Mouse (Mus musculus) spleen, postnatal 14 days (tissue): ENCODE measurements around the gene Zc3h4.
"Not testable (repeated sequence)": the region's sequence is repeated elsewhere in the genome, so short reads cannot be mapped to it uniquely, and the experiment has no call there.

ENCODE experiments used
- DNase-seq, 2 experiments: peaks; one replicate each; pipeline ENCODE4 v3.0.0; 2021 to 2022; ENCODE audit warnings: low spot score in 2 of 2

Gene Zc3h4

DNA sequence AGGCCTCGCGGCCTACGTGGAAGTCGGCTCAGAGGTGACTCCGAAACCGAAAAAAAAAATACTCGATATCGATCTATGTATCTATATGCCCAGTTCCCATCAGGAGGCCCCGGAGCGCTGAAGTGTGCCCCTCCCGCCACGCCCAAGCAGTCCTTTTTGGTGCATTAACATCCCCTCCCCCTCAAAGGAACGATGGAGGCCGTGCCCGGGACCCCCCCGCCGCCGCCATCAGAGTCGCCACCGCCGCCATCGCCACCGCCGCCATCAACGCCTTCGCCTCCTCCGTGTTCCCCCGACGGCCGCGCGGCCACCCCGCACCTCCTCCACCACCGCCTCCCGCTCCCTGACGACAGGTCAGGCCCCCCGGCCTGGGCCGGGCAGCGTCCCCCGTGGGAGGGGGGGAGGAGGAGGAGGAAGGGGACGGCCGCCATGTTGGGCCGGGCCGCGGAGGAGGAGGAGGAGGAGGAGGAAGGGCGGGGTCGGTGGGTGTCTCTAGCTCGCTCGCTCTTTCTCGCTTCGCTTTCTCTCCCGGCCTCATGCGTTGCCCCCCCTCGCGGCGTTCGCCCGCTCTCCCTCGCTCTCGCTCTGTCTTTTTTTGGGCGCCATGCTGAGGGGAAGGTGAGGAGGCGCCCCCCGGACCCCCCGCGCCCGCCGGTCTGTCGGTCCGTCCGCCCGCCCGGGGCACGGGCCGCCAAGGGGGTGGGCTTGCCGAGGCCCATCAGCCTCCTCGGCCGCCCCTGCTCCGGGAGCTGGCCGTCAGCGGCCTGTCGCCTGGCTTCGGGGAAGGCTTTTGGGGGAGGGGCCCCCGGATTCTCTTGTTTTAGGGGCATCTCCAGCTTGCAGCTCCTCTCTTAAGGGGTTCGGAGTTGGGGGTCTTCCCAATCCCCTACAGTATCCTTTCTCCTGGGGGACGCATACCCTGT lies at the start of gene Zc3h4:
Gene Zc3h4, plus strand, starts transcription at position 222 of the 923 bp plus-strand sequence.
- peak; percentile 85 to 87 for DNase-seq

DNA sequence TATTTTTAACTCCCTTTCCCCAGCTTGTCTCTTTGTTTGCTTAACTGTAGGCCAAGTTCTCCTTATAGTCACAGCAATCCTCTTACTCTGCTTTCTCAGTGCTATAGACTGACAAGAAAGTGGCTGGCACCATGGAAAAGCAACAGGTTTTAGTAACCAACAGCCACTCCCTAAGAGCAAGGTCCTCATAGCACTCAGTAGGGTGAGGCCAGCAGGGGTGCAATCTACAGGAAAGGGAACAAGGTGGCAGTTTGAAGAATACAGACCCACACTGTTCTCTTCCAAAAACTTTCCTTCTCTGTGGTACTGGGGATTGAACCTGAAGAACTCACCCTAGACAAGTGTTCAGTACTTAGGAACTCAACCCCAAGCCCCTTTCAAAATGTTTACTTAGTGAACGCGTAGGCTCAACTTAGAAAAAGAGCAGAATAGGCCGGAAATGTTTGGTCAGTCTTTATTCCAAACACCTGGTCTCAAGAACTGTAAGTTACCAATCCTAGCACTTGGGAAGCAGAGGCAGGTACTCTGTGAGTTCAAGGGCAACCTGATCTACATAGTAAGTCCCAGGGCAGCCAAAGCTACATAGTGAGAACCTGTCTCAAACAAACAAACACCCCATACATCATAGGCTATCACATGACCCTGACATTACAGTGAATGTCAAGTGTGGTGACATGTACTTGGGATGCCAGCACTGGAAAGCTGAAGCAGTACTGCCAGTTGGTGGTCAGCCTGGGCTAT lies 44.7 kb upstream of the Zc3h4 start:
- DNase-seq = no peak

- DNase-seq = no peak
These were observed 43.1 kb upstream of the Zc3h4 start for GRCm38 (mm10) chr7:16357602-16358001.

DNA sequence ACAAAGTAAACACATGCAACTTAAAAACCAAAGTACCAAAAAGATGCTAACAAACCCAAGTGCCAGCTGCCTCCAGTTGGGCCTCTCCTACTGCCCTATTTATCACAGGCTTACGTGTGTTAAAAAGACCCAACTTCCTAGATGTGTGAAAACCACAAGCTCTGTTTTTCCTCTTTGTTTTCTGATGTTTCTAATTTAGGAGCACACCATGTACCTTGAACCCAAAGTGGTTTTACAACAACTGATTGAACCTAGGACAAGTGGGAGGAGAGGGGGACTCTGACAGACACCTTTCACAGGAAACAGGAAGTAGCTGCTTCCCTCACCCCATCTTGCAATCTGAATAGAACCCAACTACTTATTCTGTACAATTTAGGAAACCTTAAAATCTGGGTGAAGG lies 36.4 kb upstream of the Zc3h4 start:
- DNase-seq = no peak

DNA sequence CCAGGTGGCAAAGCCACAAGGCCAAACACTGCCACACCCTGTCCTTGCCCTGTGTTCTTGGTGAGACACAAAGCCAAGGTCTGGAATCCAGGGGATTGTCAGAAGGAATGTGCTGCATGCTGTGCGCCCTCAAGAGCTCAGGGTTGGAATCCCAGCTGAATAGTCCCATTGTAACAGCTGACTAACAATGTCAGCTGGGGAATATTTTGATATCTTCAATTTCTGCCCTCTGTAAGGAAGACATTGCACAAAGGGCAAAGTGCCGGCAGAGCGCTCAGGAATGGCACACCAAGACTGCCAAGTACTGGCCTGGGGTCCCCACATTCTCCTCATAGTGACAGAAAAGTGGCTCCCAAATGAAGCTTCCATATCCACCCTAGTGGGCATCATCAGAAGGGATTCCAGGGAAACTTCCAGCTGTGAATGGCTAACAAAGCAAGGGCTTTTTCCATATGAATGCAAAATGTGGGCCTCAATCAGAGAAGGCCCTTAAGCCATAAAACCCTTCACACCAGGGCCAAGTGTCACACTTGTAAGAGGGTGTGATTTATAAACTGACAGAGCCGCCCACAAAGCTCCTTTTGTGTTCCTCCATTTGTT lies 35.7 kb upstream of the Zc3h4 start:
- DNase-seq = no peak

DNA sequence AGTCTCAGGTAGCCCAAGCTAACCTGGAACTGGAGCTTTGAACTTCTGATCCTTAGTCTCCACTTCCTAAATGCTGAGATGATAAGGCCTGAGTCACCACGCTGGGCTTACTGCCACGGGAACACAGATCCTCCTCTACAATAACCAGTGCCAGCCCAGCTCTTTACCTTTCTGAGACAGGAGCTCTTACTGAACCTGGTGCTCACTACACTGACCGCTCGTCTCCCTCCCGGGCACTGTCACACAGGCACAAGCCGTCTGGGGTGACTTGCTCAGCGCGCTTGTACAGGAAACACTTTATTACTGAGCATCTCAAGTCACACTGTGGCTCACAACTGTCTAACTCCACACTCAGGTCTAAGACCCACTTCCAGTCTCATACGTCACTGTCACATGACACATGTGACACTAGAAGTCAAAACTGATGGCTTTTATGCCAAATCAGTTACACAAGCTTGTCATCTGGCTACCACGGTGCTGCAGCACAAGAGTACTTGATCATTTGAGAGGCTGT lies 34.5 kb upstream of the Zc3h4 start:
- no peak for DNase-seq

GRCm38 (mm10) chr7:16366669-16367068 lies 34.0 kb upstream of the Zc3h4 start:
- DNase-seq = no peak

GRCm38 (mm10) chr7:16368835-16369234 lies 31.9 kb upstream of the Zc3h4 start:
- no peak for DNase-seq

- DNase-seq = no peak
These were observed 30.1 kb upstream of the Zc3h4 start for GRCm38 (mm10) chr7:16370596-16370995.

DNA sequence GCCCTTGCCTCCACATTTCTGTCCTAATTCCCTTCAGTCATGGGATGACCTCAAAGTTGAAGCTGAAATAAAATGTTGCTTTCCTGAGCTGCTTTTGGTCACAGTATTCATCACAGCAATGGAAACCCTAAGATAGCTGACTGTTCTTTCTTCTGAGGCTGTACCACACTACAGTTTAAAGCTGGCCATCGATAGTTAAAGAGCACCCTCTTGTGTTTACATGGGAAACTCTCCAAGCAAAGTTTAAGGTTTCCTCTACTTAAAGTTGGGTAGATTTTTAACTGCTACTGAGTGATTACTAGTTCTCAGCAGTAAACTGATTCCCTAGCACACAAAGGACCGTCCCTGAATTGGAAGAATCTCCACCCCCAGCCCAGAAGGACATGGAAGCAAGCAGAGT lies 27.0 kb upstream of the Zc3h4 start:
- no peak for DNase-seq

DNA sequence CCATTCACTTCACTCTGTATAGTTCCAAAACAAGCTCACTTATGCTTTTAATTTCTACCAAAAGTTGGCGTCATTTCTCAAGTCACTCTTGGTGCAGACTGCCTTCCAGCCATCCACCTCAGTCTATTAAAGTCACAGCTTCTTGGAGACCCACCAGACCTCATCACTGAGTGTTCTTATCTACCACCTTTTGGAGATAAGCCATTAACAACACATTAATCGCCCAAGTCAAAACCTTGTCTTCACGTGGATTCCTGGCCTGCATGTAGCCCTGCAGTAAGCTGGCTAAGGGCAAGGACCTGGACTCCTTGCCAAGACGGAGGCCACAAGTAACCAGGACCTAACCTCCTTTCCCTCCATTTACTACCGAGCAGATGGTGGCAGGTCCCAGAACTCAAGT lies 25.7 kb upstream of the Zc3h4 start:
- DNase-seq = no peak

DNA sequence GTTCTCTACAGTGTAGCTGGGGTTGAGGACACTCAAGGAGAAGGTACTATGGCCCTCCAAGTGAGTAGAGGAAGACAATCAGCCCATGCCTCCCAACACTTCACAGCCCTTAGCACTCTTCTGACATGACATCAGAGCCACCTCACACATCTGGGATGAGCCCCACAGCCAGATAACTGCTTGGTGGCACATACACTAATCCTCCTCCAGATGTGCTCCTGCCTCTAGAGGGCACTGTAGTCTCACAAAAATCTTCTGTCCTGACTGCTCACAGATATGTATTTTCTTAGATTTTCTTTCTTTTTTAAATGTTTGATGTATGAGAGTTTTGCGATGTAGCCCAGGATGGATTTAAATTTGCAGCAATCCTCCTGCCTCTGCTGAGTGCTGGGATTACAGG lies 24.2 kb upstream of the Zc3h4 start:
- peak; percentile 24 to 63 for DNase-seq

- peak; percentile 91 to 93 for DNase-seq
These were observed 13.3 kb upstream of the Zc3h4 start, which contains the start of gene Sae1 for GRCm38 (mm10) chr7:16387160-16388041. Gene Sae1, minus strand, starts transcription at chr7:16387806.

DNA sequence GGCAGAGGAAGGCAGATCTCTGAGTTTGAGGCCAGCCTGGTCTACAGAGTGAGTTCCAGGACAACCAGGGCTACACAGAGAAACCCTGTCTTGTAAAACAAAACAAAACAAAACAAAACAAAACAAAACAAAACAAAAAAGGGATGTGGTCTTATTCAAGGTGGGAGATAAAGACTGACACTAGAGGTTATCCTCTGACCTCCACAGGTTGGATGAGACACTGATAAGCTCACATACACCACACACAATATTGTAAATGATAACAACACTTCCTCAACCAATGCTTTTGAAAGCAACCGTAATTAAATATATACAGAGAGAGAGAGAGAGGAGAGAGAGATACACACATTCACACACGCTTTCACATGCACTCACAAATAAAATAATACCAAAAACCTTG lies 10.8 kb upstream of the Zc3h4 start:
- not testable (repeated sequence) for DNase-seq

- DNase-seq = no peak
These were observed 7.8 kb upstream of the Zc3h4 start for GRCm38 (mm10) chr7:16392923-16393322.

- DNase-seq = peak in 1 of 2 experiments; percentile 35
These were observed 4.8 kb upstream of the Zc3h4 start for GRCm38 (mm10) chr7:16395944-16396343.

GRCm38 (mm10) chr7:16397465-16397864 lies 3.2 kb upstream of the Zc3h4 start:
- DNase-seq = no peak

DNA sequence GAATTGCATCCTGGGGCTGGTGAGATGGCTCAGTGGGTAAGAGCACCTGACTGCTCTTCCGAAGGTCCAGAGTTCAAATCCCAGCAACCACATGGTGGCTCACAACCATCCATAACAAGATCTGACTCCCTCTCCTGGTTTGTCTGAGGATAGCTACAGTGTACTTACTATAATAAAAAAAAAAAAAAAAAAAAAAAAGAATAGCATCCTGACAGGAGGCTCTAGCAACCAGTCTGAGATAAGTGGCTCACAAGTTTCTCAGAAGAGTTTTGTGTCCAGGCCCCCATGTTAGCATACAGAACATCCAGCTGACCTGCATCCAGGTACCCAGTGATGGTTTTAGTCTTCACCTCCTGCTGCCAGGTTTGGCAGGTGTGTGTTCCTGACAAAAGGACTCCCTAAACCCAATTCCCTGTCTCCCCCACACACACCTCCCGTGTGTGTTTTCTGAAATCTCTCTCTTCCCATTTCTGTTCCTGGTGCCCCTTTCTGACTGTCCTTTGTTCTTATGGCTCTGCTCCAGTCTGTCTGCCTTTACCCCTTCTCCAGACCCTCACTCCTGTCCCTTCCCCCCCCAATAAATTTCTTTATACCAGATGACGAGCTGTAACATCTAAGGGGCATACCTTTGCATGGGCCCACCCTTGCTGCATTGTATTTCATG lies 2.2 kb upstream of the Zc3h4 start:
- no peak for DNase-seq

- peak; percentile 79 to 83 for DNase-seq
These were observed 1.5 kb upstream of the Zc3h4 start for GRCm38 (mm10) chr7:16399098-16399819.
